Mouse (Mus musculus): ENCODE data around the gene Sh3gl2. TPM values are rescaled to one million over a fixed set of nuclear protein-coding genes. Genes with fewer than 3 reads are reported as not detected.

Sh3gl2 gene
- total RNA-seq, 2 experiments from 2014 or later = 0.59 to 1.1 TPM

GRCm38 (mm10) chr4:85404424-85405194 lies 199.7 kb downstream of the Sh3gl2 start:
- DNase-seq (ENCODE audit: low spot score in 2 of 2) = peak; percentile 30 to 42

- no peak for DNase-seq (ENCODE audit: low spot score in 2 of 2)
Observed at GRCm38 (mm10) chr4:85405276-85405675, 200.3 kb downstream of the Sh3gl2 start.

GRCm38 (mm10) chr4:85416466-85416865 lies 211.5 kb downstream of the Sh3gl2 start:
- no peak for DNase-seq (ENCODE audit: low spot score in 2 of 2)

- DNase-seq (ENCODE audit: low spot score in 2 of 2) = no peak
Observed at GRCm38 (mm10) chr4:85420429-85420828, 215.5 kb downstream of the Sh3gl2 start.

GRCm38 (mm10) chr4:85426211-85426610 lies 221.3 kb downstream of the Sh3gl2 start:
- DNase-seq (ENCODE audit: low spot score in 2 of 2) = no peak

GRCm38 (mm10) chr4:85432786-85433185 lies 227.9 kb downstream of the Sh3gl2 start:
- no peak for DNase-seq (ENCODE audit: low spot score in 2 of 2)

- DNase-seq (ENCODE audit: low spot score in 2 of 2) = no peak
Observed at GRCm38 (mm10) chr4:85434734-85435133, 229.8 kb downstream of the Sh3gl2 start.

GRCm38 (mm10) chr4:85438813-85439212 lies 233.9 kb downstream of the Sh3gl2 start:
- DNase-seq (ENCODE audit: low spot score in 2 of 2) = no peak

GRCm38 (mm10) chr4:85483586-85483985 lies 278.7 kb downstream of the Sh3gl2 start:
- DNase-seq (ENCODE audit: low spot score in 2 of 2) = no peak

- DNase-seq (ENCODE audit: low spot score in 2 of 2) = peak in 1 of 2 experiments; percentile 9
Observed at GRCm38 (mm10) chr4:85486316-85486946, 281.5 kb downstream of the Sh3gl2 start.

- DNase-seq (ENCODE audit: low spot score in 2 of 2) = no peak
Observed at GRCm38 (mm10) chr4:85505718-85506117, 300.8 kb downstream of the Sh3gl2 start.

- DNase-seq (ENCODE audit: low spot score in 2 of 2) = no peak
Observed at GRCm38 (mm10) chr4:85506976-85507375, 302.1 kb downstream of the Sh3gl2 start.

GRCm38 (mm10) chr4:85507491-85507890 lies 302.6 kb downstream of the Sh3gl2 start:
- no peak for DNase-seq (ENCODE audit: low spot score in 2 of 2)

GRCm38 (mm10) chr4:85513288-85513687 lies 308.4 kb downstream of the Sh3gl2 start:
- DNase-seq (ENCODE audit: low spot score in 2 of 2) = peak in 1 of 2 experiments; percentile 22

GRCm38 (mm10) chr4:85513792-85514191 lies 308.9 kb downstream of the Sh3gl2 start, which contains the start of gene Adamtsl1:
Gene Adamtsl1 (plus strand): TSS chr4:85514172.
- peak in 1 of 2 experiments; percentile 8 for DNase-seq (ENCODE audit: low spot score in 2 of 2)

GRCm38 (mm10) chr4:85514205-85514681 lies 309.3 kb downstream of the Sh3gl2 start:
- DNase-seq (ENCODE audit: low spot score in 2 of 2) = peak; percentile 30 to 35

- no peak for DNase-seq (ENCODE audit: low spot score in 2 of 2)
Observed at GRCm38 (mm10) chr4:85526966-85527566, 322.1 kb downstream of the Sh3gl2 start.

- no peak for DNase-seq (ENCODE audit: low spot score in 2 of 2)
Observed at GRCm38 (mm10) chr4:85529852-85530251, 324.9 kb downstream of the Sh3gl2 start.

- DNase-seq (ENCODE audit: low spot score in 2 of 2) = no peak
Observed at GRCm38 (mm10) chr4:85539677-85540076, 334.8 kb downstream of the Sh3gl2 start.

GRCm38 (mm10) chr4:85543221-85543620 lies 338.3 kb downstream of the Sh3gl2 start:
- DNase-seq (ENCODE audit: low spot score in 2 of 2) = no peak

- DNase-seq (ENCODE audit: low spot score in 2 of 2) = no peak
Observed at GRCm38 (mm10) chr4:85554696-85555095, 349.8 kb downstream of the Sh3gl2 start.

- DNase-seq (ENCODE audit: low spot score in 2 of 2) = no peak
Observed at GRCm38 (mm10) chr4:85559753-85560152, 354.8 kb downstream of the Sh3gl2 start.

Measured in gastrocnemius, postnatal 4 days (tissue).